Mouse (Mus musculus) testis, postnatal 14 days (tissue): ENCODE measurements around the gene Pfn3.
A peak's percentile ranks its signal among the peaks of the same experiment; 100 is the strongest.

Source experiments
- DNase-seq: peaks from one replicate; pipeline ENCODE4 v3.0.0; 2021; ENCODE audit warnings: low spot score

The Pfn3 gene

DNA sequence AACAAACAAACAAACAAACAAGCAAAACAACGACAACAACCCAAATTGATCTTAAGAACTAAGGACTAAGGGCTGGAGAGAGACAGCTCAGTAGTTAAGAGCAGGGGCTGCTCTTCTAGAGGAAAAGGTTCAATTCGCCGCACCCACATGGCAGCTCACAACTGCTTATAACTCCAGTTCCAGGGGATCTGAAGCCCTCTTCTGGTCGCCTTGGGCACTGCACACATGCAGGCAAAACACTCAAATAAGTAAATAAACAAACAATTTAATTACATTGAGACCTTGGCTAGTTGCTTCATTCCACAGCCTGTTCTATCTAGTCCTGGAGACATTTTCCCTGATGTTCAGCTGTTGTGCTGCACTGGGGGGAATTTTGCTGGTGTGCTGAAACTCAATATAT, 22.1 kb downstream of the Pfn3 start:
- no peak for DNase-seq

DNA sequence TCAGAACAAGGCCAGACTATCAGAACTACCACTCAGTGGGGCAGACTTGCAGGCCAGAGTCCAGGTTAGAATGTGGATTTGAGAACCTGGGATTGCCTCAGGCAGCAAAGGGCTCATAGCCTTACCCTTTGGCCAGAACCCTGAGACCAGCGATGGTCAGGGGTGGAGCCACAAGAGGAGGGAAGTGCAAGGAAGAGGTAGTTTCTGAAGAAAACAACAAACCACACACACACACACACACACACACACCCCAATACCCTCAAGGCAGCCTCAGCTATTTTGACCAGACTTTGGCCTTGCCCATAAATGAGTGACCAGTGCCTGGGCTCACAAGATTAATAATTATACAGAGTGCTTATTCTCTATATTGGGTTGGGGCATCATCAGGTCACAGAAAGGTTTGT, 23.4 kb downstream of the Pfn3 start:
- DNase-seq, result no peak

DNA sequence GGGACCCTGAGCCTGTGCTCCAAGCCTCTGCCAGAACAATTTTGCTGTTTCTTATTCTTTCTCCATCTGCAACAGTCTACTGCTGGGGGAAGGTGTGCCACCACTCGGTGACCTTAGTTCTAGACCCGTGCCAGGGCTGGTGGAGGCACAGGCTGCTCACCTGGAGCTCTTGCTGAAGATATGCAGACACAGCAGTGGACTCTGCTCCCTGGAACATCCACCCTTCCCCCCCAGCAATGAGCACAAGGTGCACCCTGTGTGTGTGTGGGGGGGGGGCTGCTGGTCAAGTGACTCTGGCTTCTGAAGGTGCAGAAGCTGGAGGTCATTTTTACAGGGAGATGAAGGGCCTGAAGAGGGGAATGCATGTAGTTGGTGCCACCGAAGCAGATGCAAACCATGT, 24.4 kb downstream of the Pfn3 start:
- no peak for DNase-seq

DNA sequence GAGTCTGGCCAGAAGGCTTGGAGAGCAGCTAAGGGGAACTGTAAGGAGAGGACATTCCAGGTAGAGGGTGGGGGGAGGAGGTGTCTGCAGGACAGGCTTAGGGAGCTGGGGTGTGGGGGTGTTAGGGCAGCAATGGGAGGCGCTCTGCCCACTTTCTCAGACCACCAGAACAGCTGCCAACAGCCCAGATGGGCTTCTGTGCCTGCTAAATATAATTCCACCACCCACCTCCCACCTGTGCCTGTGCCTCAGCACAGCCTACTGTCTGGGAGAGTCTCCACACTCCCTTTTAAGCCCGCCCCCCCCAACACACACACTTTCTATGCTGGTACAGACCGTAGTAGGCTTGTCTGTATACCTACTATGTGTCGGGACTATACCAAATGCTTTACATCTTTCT, 33.2 kb downstream of the Pfn3 start:
- no peak for DNase-seq

DNA sequence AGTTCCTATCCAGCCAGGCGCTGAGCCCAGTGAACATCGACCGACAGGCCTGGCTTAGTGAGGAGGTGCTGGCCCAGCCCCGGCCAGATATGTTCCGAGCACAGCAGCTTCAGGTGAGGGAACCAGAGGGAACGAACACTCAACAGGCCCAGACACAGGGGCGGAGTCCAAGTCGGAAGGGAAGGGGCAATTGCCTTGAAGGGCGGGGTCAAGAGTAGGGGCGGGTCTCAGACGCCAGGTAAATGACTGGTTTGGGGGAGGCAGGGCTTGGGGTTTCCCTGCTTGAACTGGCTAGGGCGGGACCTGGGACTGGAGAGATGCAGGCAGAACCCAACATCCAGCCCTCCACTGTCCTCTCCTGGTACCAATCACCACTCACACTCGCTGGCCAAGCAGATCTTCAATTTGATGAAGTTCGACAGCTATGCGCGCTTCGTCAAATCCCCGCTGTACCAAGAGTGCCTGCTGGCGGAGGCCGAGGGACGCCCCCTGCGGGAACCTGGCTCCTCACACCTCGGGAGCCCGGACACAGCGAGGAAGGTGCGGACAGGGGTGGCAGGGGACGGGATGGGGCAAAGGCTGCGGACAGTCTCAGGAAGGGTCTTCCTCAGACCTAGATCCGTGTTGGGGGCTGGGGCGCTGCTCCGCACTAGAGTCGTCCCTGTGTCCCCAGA, 36.0 kb downstream of the Pfn3 start:
- no peak for DNase-seq

DNA sequence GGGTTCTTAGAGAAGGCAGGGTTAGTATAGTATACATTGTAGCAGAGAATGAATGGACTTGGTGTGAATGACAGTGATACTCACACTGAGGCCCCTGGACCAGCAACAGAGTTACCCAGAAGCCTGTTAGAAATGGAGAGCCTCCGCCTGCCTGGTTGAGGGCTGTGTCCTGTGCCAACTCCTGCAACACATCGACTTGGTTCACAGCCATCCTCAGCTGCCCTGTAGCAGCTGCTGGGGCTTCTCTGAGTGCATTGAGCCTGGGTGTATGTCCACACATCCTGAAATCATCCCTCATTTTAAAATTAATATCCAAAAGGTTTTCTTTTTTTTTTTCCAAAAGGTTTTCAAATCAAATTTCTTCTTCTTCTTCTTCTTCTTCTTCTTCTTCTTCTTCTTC, 39.2 kb downstream of the Pfn3 start:
- peak; percentile 51 for DNase-seq

DNA sequence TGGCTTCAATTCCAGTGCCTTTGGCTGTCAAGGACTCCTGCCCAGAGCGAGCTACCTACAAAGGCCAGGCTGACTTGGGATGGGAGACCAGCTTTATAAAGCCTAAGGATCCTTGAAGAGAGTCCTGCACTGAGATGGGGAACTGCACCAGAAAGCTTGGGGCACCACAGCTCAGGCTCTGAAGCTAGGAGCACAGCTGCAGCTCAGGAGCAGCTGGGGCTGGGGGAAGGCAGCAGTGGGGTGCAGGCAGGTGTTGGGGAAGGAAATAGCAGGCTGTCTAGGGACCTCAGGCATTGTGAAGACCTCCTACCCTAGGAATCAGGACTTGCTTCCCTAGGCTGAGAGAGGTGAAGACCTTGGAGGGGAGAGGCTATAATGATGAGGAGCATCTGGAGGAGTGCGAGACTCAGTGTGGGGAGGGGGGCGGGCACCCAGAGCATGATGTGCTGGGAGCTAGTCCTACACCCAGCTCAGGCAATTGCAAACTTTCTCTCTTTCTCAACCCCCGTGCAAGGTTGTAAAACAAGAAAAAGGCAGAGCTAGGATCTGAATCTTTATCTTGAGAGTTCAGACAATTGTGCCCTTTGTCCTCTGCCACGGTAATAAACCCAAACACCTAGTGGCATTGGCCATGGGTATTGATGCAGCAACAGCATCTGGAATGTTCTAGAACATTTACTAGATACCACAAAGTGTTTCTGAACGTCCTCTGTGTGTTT, 40.7 kb downstream of the Pfn3 start:
- DNase-seq, result no peak

DNA sequence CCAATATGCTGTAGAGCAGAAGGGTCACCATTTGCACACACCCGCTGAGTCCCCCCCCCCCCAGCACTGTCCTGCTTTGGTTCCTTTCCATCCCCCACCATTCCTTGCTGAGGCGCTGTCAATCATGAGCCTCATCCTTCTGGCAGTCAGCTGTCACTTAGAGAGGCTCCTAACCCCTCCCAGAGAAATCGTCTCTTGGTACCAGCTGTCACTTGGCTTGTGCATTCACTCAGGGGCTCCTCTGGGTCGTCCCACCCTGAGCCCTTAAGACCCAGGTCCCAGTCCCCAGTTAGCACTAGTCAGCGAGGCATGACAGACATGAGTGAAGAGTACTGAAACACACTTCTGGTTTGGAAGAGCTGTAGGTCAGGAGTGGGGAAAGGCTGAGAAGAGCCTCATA, 43.3 kb downstream of the Pfn3 start:
- DNase-seq, result no peak

DNA sequence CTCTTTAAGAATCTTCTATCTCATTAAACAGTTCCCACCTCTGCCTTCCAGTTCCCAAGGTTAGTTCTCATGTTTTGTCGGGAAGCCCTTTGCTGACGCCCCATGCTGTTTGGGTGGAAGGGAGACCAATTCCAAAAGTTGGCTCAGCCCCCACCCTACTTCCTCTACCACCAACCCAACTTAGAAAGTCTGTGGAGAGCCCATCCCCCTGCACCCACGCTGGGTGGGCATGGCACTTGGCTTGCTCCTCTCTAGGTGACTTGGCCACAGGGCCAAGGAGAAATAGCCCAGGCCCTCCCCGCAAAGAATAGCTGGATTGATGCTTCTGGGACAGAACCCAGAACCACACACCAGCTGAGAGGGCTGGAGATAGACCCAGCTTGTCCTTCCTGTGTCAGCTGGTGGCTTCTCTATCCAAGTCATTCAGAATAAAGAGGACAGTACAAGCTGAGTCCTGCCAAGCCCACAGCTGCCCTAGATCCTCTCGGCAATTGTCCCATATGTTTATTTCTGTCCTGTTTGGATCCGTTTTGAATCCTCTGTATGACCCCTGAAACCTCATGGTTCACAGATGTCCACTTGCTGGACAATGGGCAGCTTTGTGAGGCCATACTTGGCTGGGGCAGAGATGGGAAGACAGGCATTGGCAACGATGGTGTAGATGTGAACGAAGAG, 43.9 kb downstream of the Pfn3 start:
- DNase-seq, result no peak

DNA sequence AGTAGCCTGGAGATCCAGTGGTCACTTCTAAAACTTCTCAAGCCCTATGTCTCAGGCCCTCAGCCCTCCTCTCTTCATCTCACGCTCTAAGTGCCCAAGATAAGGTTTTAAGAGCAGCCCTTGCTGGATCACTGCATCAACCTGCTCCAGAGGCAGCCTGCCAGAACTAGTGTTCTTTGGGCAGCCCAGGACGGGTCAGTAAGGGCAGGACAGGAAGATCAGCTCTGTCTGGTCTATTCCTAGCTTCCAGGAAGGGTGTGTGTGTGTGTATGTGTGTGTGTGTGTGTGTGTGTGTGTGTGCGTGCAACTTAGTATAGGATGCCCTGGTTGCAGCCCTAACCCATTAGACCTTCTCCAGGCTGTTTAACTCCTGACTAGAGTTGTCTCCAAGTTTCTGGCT, 44.8 kb downstream of the Pfn3 start:
- DNase-seq, result no peak

DNA sequence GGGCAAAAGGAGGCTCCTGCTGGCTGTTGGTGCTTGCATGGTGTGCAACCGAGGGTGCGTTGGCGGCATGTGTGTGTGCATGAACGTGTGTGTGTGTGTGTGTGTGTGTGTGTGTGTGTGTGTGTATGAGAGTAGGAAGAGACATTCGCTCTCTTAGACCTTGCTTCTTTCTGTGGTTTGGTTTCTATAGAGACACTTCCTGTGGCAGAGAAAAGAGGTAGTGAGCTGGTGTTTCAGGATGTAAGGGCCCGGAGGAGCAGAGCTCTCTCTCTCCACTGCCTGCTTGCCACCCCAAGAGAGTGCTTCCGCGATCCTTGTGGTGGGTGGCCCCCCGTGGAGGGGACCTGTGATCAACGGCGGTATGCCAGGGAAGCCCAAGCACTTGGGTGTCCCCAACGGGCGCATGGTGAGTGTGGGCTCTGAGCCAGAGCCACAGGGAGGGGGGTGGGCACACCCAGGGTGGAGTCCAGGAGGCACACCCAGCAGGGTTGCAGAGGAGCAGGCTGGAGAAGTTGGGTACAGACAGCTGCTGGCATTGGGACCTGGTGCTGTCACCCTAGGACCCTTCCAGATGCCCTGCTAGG, 45.4 kb downstream of the Pfn3 start, which contains the start of gene Rgs14:
Gene Rgs14, plus strand, starts transcription at position 202 of the 584 bp plus-strand sequence.
- DNase-seq, result no peak

DNA sequence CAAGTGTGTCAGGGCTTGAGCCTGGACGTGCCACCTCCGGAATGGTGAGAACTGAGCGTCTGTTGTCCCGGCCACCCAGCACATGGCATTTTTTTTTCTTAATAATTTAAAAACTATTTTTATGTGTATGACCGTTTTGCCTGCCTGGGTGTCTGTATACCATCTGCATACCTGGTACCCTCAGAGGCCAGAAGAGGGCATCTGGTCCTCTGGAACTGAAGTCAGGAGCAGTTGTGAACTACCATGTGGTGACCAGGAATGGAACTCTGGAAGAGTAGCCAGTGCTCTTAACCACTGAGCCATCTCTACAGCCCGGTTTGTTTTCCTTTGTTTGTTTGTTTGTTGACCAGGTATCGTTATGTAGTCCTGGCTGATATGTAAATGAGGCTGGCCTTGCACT, 46.6 kb downstream of the Pfn3 start:
- no peak for DNase-seq
